Mouse (Mus musculus): ENCODE measurements around the gene Ippk. TPM values are rescaled to one million over a fixed set of nuclear protein-coding genes. Genes with fewer than 3 reads are reported as not detected.

Gene Ippk
- total RNA-seq (2017): 11.0 and 12.2 TPM in 2 replicates

DNA sequence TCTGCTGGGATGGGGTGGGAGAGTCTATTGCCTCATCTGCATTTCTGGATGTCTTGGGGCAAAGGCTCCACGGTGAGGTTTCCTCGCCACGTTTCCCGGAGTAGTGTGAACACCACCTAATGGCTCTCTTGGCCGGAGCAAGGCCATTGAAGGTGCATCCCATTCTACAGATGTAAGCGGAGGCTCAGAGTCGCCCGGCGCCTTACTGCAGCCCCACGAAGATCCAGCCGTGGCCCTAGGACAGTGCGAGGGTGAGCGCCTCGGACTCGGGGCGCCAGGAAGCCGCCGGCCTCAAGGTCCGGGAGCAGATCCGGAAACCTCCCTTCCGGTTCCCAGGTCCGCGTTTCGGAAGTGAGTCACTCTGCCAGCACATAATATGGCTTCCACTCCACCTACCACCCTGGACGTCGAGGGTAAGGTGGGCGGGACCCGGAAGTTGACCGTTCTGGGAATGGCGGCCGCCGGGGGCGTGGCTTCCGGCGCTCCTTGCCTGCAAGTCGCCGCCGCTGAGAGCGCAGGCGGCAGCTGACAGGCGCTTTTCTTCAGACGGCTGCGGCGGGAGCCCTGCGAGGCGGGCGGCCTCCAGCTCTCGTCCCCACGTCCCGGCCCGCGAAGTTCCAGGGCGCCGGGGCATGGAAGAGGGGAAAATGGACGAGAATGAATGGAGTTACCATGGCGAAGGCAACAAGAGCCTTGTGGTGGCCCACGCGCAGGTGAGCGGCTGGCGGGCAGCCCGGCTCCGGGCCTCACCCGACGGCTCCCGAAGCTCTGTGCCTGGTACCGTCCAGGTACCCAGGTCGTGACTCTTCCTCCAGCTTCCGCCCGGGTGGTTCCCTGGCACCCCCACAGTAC lies at the start of gene Ippk:
Gene Ippk, plus strand, starts transcription at position 496 of the 852 bp plus-strand sequence.
- peak; percentile 94 to 98 for ATAC-seq (replicated peaks in 1 of 2; ENCODE audit: insufficient read depth in 1 of 2, low FRiP score in 2 of 2, low TSS enrichment in 1 of 2, low read depth in 1 of 2, poor library complexity in 2 of 2, severe bottlenecking in 2 of 2)

DNA sequence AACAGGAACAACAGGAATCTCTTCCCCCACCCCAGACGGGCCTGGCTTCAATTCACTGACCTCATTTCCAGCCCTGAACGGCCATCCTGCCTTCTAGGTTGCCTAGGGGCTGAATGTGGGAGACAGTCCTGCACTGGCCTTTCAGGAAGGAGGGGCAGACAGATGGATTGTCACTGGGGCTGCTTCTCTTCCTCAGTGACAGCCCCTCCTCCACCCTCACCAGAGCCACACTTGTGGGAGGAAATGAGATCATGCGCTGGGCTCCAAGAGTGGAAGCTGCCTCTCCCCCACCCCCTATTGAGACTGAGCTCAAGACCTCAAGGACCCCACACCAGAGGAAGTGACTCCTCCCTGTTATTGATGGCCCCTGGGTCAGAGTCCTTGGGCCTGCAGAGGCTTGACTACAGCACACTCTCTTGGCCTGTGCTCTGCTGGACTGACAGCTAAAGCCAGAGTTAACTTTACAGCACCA lies 49.6 kb upstream of the Ippk start:
- ATAC-seq (replicated peaks in 1 of 2; ENCODE audit: insufficient read depth in 1 of 2, low FRiP score in 2 of 2, low TSS enrichment in 1 of 2, low read depth in 1 of 2, poor library complexity in 2 of 2, severe bottlenecking in 2 of 2): peak; percentile 85 to 93

DNA sequence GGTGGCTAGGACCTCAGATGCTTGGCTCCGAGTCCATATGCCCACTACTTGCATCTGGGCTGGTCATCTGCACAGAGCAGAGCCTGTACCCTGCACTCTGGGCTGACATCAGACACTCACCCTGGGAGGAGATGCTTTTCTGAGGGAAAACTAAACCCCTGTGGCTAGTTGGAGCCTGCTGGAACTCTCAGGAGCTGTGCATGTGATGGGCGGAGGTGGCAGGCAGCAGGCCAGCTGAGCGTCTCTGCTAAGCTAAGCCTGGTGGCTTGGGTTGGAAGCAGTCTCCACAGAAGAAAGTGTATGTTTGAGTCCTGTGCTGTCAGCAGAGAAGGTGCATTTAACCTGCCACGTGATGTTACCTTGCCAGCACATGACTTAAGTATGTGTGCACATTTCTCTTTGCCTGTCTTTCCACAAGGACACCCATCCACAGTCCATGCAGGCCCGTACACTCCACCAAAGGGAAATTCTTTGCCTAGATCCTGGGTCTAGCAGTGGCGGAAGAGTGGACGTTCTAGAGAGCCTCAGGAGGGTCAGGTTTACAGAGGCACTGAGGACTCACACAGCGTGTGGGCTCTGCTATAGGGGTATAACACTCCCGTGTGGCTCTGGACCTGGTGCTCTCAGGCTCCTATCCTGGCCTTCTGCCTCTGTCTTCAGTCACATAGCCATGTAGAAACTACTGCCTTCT lies 48.5 kb upstream of the Ippk start:
- no peak for ATAC-seq (replicated peaks in 1 of 2; ENCODE audit: insufficient read depth in 1 of 2, low FRiP score in 2 of 2, low TSS enrichment in 1 of 2, low read depth in 1 of 2, poor library complexity in 2 of 2, severe bottlenecking in 2 of 2)

DNA sequence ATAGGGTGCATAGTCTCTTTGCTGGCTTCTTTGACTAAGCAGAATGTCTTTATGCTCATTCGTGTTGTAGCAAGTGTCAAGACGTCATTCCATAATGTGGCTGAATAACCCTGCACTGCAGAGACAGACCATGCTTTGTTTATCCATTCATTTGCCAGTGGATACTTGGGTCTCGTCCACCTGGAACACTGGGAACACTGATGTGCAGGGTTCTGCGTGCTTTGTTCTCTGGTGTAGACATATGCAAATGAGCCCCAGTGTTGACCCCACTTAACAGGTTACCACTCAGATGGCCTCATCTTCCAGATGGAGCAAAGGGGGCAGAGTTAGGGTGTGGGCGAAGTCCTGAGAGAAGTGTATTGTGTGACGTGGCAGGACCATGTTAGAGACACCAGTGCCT lies 46.7 kb upstream of the Ippk start:
- ATAC-seq (replicated peaks in 1 of 2; ENCODE audit: insufficient read depth in 1 of 2, low FRiP score in 2 of 2, low TSS enrichment in 1 of 2, low read depth in 1 of 2, poor library complexity in 2 of 2, severe bottlenecking in 2 of 2): no peak

DNA sequence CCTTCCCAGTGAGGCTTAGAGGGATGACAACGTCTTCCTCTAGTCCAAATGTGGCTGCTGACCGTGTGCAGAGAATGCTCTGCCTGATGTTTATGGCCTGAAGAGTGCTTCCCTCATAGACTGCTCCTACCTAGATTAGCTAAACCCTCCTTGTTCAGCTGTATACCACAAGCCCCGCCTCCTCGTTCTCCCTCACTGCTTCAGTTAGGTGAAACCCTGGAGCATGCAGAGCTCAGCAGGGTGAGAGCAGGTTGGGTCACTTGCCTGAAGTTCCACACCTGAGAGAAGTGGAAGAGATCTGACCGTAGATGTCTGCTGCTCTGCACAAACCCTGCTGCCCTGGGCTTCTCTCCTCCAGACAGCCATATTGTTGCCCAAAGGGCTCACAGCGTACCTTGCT lies 46.3 kb upstream of the Ippk start:
- no peak for ATAC-seq (replicated peaks in 1 of 2; ENCODE audit: insufficient read depth in 1 of 2, low FRiP score in 2 of 2, low TSS enrichment in 1 of 2, low read depth in 1 of 2, poor library complexity in 2 of 2, severe bottlenecking in 2 of 2)

DNA sequence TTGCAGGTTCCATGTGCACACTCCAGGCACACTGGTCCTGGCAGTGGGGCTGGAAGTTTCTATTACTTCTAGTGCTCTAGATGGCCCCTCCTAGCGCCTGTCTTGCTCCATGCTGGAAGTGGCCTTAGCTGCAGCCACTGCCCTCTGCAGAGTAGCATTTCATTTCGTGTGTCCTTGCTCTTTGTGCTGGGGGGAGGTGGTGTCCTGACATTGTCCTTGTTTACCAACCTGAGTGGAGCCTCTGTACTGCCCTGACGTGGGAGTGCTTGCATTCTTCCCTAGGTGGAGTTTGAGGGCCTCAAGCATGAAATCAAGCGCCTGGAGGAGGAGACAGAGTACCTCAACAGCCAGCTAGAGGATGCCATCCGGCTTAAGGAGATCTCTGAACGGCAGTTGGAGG lies 43.4 kb upstream of the Ippk start:
- no peak for ATAC-seq (replicated peaks in 1 of 2; ENCODE audit: insufficient read depth in 1 of 2, low FRiP score in 2 of 2, low TSS enrichment in 1 of 2, low read depth in 1 of 2, poor library complexity in 2 of 2, severe bottlenecking in 2 of 2)

DNA sequence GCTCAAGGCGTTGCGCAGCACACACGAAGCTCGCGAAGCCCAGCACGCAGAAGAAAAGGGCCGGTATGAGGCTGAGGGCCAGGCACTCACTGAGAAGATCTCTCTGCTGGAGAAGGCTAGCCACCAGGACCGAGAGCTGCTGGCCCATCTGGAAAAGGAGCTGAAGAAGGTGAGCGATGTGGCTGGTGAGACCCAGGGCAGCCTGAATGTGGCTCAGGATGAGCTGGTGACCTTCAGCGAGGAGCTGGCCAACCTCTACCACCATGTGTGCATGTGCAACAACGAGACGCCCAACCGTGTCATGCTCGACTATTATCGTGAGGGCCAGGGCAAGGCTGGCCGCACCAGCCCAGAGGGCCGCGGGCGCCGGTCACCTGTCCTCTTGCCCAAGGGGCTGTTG lies 41.7 kb upstream of the Ippk start:
- no peak for ATAC-seq (replicated peaks in 1 of 2; ENCODE audit: insufficient read depth in 1 of 2, low FRiP score in 2 of 2, low TSS enrichment in 1 of 2, low read depth in 1 of 2, poor library complexity in 2 of 2, severe bottlenecking in 2 of 2)

DNA sequence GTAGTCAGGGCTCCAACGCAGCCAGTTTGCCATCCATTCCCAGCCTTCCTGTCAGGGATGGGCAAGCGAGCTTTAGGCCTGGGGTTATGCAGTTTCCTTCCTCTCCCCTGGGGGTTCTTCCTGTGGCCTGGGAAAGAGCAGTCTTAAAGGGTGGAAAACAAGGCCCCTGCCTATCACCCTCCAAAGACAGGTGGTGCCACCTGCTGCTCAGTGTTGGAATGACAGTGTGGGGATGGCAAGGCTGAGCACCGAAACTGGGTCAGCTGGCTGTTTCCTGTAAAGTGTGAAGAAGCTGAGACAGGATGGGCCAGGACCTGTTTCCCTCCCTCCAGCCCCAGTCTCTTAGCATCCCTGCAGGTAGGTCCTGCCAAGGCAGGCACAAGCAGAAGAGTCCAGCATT lies 39.8 kb upstream of the Ippk start:
- ATAC-seq (replicated peaks in 1 of 2; ENCODE audit: insufficient read depth in 1 of 2, low FRiP score in 2 of 2, low TSS enrichment in 1 of 2, low read depth in 1 of 2, poor library complexity in 2 of 2, severe bottlenecking in 2 of 2): peak; percentile 88 to 91

DNA sequence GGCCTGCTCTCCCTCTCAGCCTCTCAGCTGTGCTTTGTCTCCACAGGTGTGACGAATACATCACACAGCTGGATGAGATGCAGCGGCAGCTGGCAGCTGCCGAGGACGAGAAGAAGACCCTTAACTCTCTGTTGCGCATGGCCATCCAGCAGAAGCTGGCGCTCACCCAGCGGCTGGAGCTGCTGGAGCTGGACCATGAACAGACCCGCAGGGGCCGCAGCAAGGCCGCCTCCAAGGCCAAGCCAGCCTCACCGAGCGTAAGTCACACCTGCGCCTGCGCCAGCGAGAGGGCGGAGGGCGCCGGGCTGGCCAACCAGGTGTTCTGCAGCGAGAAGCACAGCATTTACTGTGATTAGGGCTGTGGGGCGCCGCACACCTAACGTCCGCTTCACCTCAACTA lies 38.1 kb upstream of the Ippk start:
- ATAC-seq (replicated peaks in 1 of 2; ENCODE audit: insufficient read depth in 1 of 2, low FRiP score in 2 of 2, low TSS enrichment in 1 of 2, low read depth in 1 of 2, poor library complexity in 2 of 2, severe bottlenecking in 2 of 2): no peak

DNA sequence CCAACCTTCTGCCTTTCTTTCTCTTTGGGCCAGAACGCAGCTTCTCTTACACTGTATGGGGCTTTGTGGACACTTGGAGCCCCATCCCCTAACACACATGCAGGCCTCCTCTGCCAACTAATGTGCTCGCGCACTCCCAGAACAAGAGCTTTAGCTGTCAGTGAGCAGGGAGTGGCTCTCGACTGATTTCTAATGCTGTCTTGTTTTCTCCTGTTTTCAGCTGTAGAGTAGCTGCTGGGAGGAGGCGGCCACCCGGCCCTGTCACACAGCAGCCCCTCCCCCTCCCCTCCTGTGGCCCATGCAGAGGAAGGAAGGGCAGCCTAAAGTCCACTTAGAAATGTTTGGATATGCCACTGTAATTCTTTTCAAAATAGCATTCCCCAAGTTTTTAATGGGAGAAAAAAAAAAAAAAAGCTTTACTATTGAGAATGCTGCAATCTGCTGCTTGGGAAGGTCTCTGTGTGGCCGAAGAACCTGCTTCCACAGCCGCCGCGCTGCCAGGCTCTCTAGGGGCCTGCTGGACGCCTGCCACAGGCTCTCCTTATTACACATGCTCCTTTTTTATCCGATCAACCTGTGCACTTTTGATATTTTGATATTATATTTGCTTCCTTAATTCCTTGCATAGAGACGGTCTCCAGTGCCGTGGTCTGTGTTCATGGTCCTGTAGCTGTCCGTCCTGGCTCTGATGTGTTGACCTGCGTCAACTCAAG lies 36.1 kb upstream of the Ippk start:
- ATAC-seq (replicated peaks in 1 of 2; ENCODE audit: insufficient read depth in 1 of 2, low FRiP score in 2 of 2, low TSS enrichment in 1 of 2, low read depth in 1 of 2, poor library complexity in 2 of 2, severe bottlenecking in 2 of 2): no peak

DNA sequence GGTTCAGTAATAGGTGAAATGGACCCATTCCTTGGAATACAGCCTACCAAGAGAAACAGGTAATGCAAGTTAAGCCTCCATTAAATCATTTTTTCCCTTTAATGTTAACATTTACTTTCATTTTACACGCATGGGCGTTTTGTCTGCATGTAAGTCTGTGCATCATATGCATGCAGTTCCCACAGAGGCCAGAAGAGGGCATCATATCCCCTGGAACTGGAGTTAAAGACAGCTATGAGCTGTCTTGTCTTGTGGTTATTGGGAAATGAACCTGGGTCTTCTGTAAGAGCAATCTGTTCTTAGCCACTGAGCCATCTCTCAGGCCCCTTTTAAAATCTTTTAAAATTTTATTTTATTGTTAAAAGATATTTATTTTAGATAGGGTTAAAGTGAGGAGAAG lies 29.7 kb upstream of the Ippk start:
- no peak for ATAC-seq (replicated peaks in 1 of 2; ENCODE audit: insufficient read depth in 1 of 2, low FRiP score in 2 of 2, low TSS enrichment in 1 of 2, low read depth in 1 of 2, poor library complexity in 2 of 2, severe bottlenecking in 2 of 2)

DNA sequence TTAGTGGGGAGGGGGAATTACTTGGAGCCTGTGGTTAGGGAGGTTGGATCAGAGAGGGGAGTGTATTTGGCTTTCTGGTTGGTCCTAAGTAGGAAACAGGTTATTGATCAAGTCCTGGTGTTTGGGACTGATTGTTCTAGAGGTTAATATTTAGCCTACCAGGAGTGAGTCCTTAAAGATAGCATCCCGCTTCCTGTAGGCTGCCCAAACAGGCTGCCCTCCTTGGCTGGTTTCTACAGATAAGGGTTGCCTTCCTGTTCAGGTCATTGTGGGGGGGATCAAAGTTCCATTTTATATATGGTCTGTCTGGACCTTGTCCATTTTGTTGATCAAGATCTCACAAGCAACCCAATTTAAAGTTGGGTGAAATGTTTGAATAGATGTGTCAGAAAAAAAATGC lies 27.5 kb upstream of the Ippk start:
- ATAC-seq (replicated peaks in 1 of 2; ENCODE audit: insufficient read depth in 1 of 2, low FRiP score in 2 of 2, low TSS enrichment in 1 of 2, low read depth in 1 of 2, poor library complexity in 2 of 2, severe bottlenecking in 2 of 2): peak; percentile 33 to 35; a peak in 2 of 4 replicates

DNA sequence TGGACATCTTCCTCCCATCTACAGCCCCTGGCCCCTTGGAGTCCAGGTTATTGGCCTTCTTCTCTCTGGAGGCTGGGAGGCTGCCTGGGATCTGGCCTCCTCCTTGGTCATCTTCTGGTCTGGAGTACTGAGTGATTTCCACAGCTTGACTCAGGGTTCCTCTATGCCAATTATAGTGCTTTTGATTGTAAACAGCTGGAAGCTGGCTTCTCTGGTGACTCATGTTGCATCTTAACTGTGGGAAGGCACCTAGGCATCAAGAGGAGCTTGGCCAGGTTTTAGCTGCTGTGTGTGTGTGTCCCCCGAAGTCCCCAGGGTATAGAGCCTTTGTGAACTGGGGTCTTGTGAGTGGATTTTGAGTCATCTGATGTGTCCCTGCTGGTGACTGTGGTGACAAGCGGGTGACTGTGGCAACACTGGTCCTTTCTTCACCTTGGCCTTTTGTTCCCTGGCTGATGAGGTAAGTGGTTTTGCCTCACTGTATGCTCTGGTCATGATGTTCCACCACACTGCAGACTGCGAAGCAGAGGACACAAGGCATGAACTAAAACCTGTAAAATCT lies 26.1 kb upstream of the Ippk start:
- no peak for ATAC-seq (replicated peaks in 1 of 2; ENCODE audit: insufficient read depth in 1 of 2, low FRiP score in 2 of 2, low TSS enrichment in 1 of 2, low read depth in 1 of 2, poor library complexity in 2 of 2, severe bottlenecking in 2 of 2)

DNA sequence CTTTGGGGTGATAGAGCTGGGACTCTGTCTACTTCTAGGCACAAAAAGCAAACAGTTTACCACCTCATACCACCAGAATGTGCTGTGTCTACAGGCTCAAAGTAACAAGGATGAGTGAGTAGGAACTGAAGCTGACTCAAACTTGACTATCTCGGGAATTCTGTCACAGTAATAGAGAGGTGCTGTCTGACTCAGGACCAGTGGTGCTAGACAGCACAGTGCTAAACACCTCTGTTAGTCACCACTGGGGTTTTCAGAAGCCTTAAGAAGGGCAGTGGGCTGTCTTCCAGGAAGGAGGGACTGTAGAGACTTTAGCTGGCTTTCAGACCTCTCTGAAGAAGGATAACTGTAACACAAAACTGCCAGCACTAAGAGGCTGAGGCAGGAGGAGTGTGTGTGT lies 24.3 kb upstream of the Ippk start:
- no peak for ATAC-seq (replicated peaks in 1 of 2; ENCODE audit: insufficient read depth in 1 of 2, low FRiP score in 2 of 2, low TSS enrichment in 1 of 2, low read depth in 1 of 2, poor library complexity in 2 of 2, severe bottlenecking in 2 of 2)

DNA sequence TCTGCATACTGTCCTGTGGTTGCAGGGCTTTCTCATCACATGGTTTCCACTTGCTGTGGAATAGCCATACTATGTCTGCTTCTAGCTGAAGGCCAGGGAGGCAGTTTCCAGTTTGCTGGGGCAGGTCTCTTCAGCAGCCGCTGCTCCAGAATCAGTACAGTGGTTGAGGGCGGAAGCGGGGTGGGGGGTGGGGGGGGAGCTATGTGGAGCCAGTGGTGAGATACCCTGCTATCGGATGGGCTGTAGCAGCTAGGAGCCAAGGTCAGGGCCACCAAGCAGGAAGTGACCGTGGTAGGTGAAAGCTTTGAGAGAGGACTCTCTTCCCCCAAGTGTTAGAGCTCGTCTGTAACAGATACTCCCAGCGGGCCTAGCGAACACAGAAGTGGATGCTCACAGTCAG lies 22.9 kb upstream of the Ippk start:
- no peak for ATAC-seq (replicated peaks in 1 of 2; ENCODE audit: insufficient read depth in 1 of 2, low FRiP score in 2 of 2, low TSS enrichment in 1 of 2, low read depth in 1 of 2, poor library complexity in 2 of 2, severe bottlenecking in 2 of 2)

DNA sequence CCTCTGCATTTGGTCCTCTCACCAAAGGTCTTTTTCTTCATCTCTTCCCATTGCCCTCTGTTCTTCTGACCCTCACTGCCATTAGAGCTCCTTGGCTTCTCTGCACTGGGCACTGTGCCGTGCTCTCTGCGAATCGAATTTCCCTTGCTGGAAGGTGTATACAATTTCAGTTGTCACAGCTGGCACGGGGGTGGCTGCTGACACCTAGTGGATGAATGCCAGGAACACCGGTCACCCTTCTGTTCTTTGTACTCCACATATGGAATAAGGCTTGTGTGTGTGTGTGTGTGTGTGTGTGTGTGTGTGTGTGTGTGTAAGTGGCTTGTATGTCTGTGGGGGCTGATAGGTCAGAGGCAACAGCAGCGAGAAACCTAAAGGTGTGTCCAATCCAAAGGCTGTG lies 20.9 kb upstream of the Ippk start:
- ATAC-seq (replicated peaks in 1 of 2; ENCODE audit: insufficient read depth in 1 of 2, low FRiP score in 2 of 2, low TSS enrichment in 1 of 2, low read depth in 1 of 2, poor library complexity in 2 of 2, severe bottlenecking in 2 of 2): peak; percentile 56 to 74

DNA sequence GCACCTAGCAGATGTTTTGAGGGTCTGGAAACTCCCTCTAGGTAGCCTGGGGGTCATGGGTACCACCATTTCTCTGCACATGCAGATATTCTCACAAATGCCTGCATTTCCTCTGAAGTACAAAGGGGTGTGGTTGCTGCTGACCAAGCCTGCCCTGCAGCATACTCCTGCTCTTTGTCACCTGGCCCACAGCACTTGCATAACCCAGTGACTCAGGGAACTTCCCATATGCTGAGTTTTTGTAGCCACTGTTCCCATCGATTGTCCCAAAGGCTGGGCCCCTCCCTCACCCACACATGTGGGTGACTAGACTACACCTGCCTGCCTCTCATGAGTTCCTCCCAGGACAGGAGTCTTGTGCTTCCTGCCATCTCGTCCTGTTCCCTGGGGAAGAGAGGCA lies 18.4 kb upstream of the Ippk start:
- no peak for ATAC-seq (replicated peaks in 1 of 2; ENCODE audit: insufficient read depth in 1 of 2, low FRiP score in 2 of 2, low TSS enrichment in 1 of 2, low read depth in 1 of 2, poor library complexity in 2 of 2, severe bottlenecking in 2 of 2)

DNA sequence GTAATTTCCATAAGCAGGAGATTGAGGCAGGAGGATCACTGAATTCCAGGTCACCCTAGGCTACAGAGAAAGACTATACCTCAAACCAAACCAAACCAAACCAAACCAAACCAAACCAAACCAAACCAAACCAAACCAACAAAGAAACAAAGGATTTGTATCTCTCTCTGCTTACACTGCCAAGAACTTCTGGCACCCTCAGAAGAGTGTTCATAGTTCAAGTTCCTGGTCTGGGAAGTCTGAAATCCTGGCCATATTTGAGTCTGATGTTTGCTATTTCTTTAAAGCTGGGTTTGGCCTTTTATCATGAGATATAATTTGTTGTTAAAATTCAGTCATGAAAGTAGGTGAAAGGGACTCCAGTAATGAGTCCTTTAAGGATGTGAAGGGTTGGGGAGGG lies 13.3 kb upstream of the Ippk start:
- no peak for ATAC-seq (replicated peaks in 1 of 2; ENCODE audit: insufficient read depth in 1 of 2, low FRiP score in 2 of 2, low TSS enrichment in 1 of 2, low read depth in 1 of 2, poor library complexity in 2 of 2, severe bottlenecking in 2 of 2)

Data from hematopoietic stem cell, adult 5-6 weeks (primary cell).